In genomic region chr16:58456991-58457390, GRCm38 (mm10) we compare ENCODE assay signal across 11 mouse cellular contexts.
"Had no signal": no experiment of that assay in that cellular context is flagged by ENCODE, and none has a peak within 500 bp of the region (broad histone marks: within the 10 kb centered on the region; RNA-seq: fewer than 3 reads in every experiment).

No protein-coding gene starts in this region.

- DNase-seq: kidney, adult 18-20 months; lung, postnatal 14 days; right cerebral cortex, postnatal 14 days; thymus, adult 2 months; thymus, postnatal 25 days had no signal

- H3K4me1 ChIP-seq: kidney, embryonic 15.5 days; limb, embryonic 12.5 days; lung, embryonic 15.5 days; midbrain, embryonic 13.5 days; stomach, embryonic 15.5 days had no signal

- H3K4me2 ChIP-seq: kidney, embryonic 15.5 days; limb, embryonic 12.5 days; lung, embryonic 15.5 days; midbrain, embryonic 13.5 days; stomach, embryonic 15.5 days had no signal

- H3K4me3 ChIP-seq: kidney, embryonic 15.5 days; limb, embryonic 12.5 days; lung, embryonic 15.5 days; midbrain, embryonic 13.5 days; stomach, embryonic 15.5 days had no signal

- H3K27me3 ChIP-seq: kidney, embryonic 15.5 days; limb, embryonic 12.5 days; lung, embryonic 15.5 days; midbrain, embryonic 13.5 days; stomach, embryonic 15.5 days had no signal

- H3K9me3 ChIP-seq: kidney, embryonic 15.5 days; limb, embryonic 12.5 days; lung, embryonic 15.5 days; midbrain, embryonic 13.5 days; stomach, embryonic 15.5 days had no signal

- ATAC-seq: midbrain, embryonic 13.5 days had no signal

- H3K9ac ChIP-seq: kidney, embryonic 15.5 days; limb, embryonic 12.5 days; lung, embryonic 15.5 days; midbrain, embryonic 13.5 days; stomach, embryonic 15.5 days had no signal

- H3K27ac ChIP-seq: limb, embryonic 12.5 days; lung, embryonic 15.5 days; macrophage; midbrain, embryonic 13.5 days; stomach, embryonic 15.5 days had no signal
